Mouse (Mus musculus): ENCODE results near the gene Dlgap4. TPM values are rescaled to one million over a fixed set of nuclear protein-coding genes. Genes with fewer than 3 reads are reported as not detected.

Gene Dlgap4
- polyA plus RNA-seq, 1 experiment = 205 TPM

GRCm38 (mm10) chr2:156648042-156648441 is 34.5 kb downstream of the Dlgap4 start:
- Histone ChIP-seq H3K4me3 (ENCODE audit: insufficient read depth, low read length) (no peak overlapping the region), H3K27ac (ENCODE audit: insufficient read depth, low read length) (no peak overlapping the region), H3K4me1 (ENCODE audit: control insufficient read depth, insufficient read depth, low read length) (peaks cover 27% of the 10 kb centered on the region)
- TF ChIP-seq CTCF (IDR thresholded peaks at IDR 0.05; ENCODE audit: extremely low read depth, insufficient read depth, low read length) (no peak), POLR2A (IDR thresholded peaks at IDR 0.05; ENCODE audit: extremely low read depth, insufficient read depth, low read length) (no peak)

- H3K27ac ChIP-seq (ENCODE audit: insufficient read depth, low read length) = no peak overlapping the region
- H3K4me3 ChIP-seq (ENCODE audit: insufficient read depth, low read length) = no peak overlapping the region
- TF ChIP-seq CTCF (IDR thresholded peaks at IDR 0.05; ENCODE audit: extremely low read depth, insufficient read depth, low read length) (no peak), POLR2A (IDR thresholded peaks at IDR 0.05; ENCODE audit: extremely low read depth, insufficient read depth, low read length) (no peak)
- H3K4me1 ChIP-seq (ENCODE audit: control insufficient read depth, insufficient read depth, low read length) = peaks cover 30% of the 10 kb centered on the region
These were observed 35.9 kb downstream of the Dlgap4 start for GRCm38 (mm10) chr2:156649450-156649849.

GRCm38 (mm10) chr2:156651019-156651418 is 37.5 kb downstream of the Dlgap4 start:
- H3K4me3 ChIP-seq (ENCODE audit: insufficient read depth, low read length) = no peak overlapping the region
- TF ChIP-seq CTCF (IDR thresholded peaks at IDR 0.05; ENCODE audit: extremely low read depth, insufficient read depth, low read length) (no peak), POLR2A (IDR thresholded peaks at IDR 0.05; ENCODE audit: extremely low read depth, insufficient read depth, low read length) (no peak)
- H3K4me1 ChIP-seq (ENCODE audit: control insufficient read depth, insufficient read depth, low read length) = peaks cover 31% of the 10 kb centered on the region
- H3K27ac ChIP-seq (ENCODE audit: insufficient read depth, low read length) = no peak overlapping the region

GRCm38 (mm10) chr2:156652841-156653240 is 39.3 kb downstream of the Dlgap4 start:
- H3K4me1 ChIP-seq (ENCODE audit: control insufficient read depth, insufficient read depth, low read length) = peaks cover 28% of the 10 kb centered on the region
- no peak overlapping the region for H3K4me3 ChIP-seq (ENCODE audit: insufficient read depth, low read length)
- no peak for TF ChIP-seq CTCF (IDR thresholded peaks at IDR 0.05; ENCODE audit: extremely low read depth, insufficient read depth, low read length)
- TF ChIP-seq POLR2A (IDR thresholded peaks at IDR 0.05; ENCODE audit: extremely low read depth, insufficient read depth, low read length) = no peak
- 0 out of 2 replicates have a peak overlapping the region, but pooled peaks have one; percentile 6 for H3K27ac ChIP-seq (ENCODE audit: insufficient read depth, low read length)

GRCm38 (mm10) chr2:156654148-156654547 is 40.6 kb downstream of the Dlgap4 start:
- TF ChIP-seq POLR2A (IDR thresholded peaks at IDR 0.05; ENCODE audit: extremely low read depth, insufficient read depth, low read length) (no peak), CTCF (IDR thresholded peaks at IDR 0.05; ENCODE audit: extremely low read depth, insufficient read depth, low read length) (no peak)

GRCm38 (mm10) chr2:156655626-156656025 is 42.1 kb downstream of the Dlgap4 start:
- no peak overlapping the region for H3K27ac ChIP-seq (ENCODE audit: insufficient read depth, low read length)
- H3K4me1 ChIP-seq (ENCODE audit: control insufficient read depth, insufficient read depth, low read length) = peaks cover 32% of the 10 kb centered on the region
- 0 out of 2 replicates have a peak, but pooled peaks have one; percentile 10 for TF ChIP-seq CTCF (IDR thresholded peaks at IDR 0.05; ENCODE audit: extremely low read depth, insufficient read depth, low read length)
- no peak for TF ChIP-seq POLR2A (IDR thresholded peaks at IDR 0.05; ENCODE audit: extremely low read depth, insufficient read depth, low read length)
- H3K4me3 ChIP-seq (ENCODE audit: insufficient read depth, low read length) = no peak overlapping the region

More at GRCm38 (mm10) chr2:156654148-156654547, 40.6 kb downstream of the Dlgap4 start:
- Histone ChIP-seq H3K4me1 (ENCODE audit: control insufficient read depth, insufficient read depth, low read length) (peaks cover 32% of the 10 kb centered on the region), H3K4me3 (ENCODE audit: insufficient read depth, low read length) (no peak overlapping the region), H3K27ac (ENCODE audit: insufficient read depth, low read length) (peak overlapping the region; percentile 77)

- TF ChIP-seq POLR2A (IDR thresholded peaks at IDR 0.05; ENCODE audit: extremely low read depth, insufficient read depth, low read length) (no peak), CTCF (IDR thresholded peaks at IDR 0.05; ENCODE audit: extremely low read depth, insufficient read depth, low read length) (no peak)
- peaks cover 31% of the 10 kb centered on the region for H3K4me1 ChIP-seq (ENCODE audit: control insufficient read depth, insufficient read depth, low read length)
- H3K27ac ChIP-seq (ENCODE audit: insufficient read depth, low read length) = no peak overlapping the region
- H3K4me3 ChIP-seq (ENCODE audit: insufficient read depth, low read length) = no peak overlapping the region
These were observed 44.0 kb downstream of the Dlgap4 start for GRCm38 (mm10) chr2:156657522-156657921.

- TF ChIP-seq POLR2A (IDR thresholded peaks at IDR 0.05; ENCODE audit: extremely low read depth, insufficient read depth, low read length) (no peak), CTCF (IDR thresholded peaks at IDR 0.05; ENCODE audit: extremely low read depth, insufficient read depth, low read length) (no peak)
- Histone ChIP-seq H3K27ac (ENCODE audit: insufficient read depth, low read length) (no peak overlapping the region), H3K4me1 (ENCODE audit: control insufficient read depth, insufficient read depth, low read length) (peaks cover 30% of the 10 kb centered on the region), H3K4me3 (ENCODE audit: insufficient read depth, low read length) (no peak overlapping the region)
These were observed 44.7 kb downstream of the Dlgap4 start for GRCm38 (mm10) chr2:156658221-156658620.

- no peak for TF ChIP-seq POLR2A (IDR thresholded peaks at IDR 0.05; ENCODE audit: extremely low read depth, insufficient read depth, low read length)
- peak; percentile 51 for TF ChIP-seq CTCF (IDR thresholded peaks at IDR 0.05; ENCODE audit: extremely low read depth, insufficient read depth, low read length)
- Histone ChIP-seq H3K4me3 (ENCODE audit: insufficient read depth, low read length) (no peak overlapping the region), H3K4me1 (ENCODE audit: control insufficient read depth, insufficient read depth, low read length) (peaks cover 28% of the 10 kb centered on the region), H3K27ac (ENCODE audit: insufficient read depth, low read length) (no peak overlapping the region)
These were observed 45.2 kb downstream of the Dlgap4 start for GRCm38 (mm10) chr2:156658751-156659150.

- H3K4me3 ChIP-seq (ENCODE audit: insufficient read depth, low read length) = no peak overlapping the region
- TF ChIP-seq POLR2A (IDR thresholded peaks at IDR 0.05; ENCODE audit: extremely low read depth, insufficient read depth, low read length) = no peak
- TF ChIP-seq CTCF (IDR thresholded peaks at IDR 0.05; ENCODE audit: extremely low read depth, insufficient read depth, low read length) = no peak
- H3K27ac ChIP-seq (ENCODE audit: insufficient read depth, low read length) = no peak overlapping the region
- peaks cover 30% of the 10 kb centered on the region for H3K4me1 ChIP-seq (ENCODE audit: control insufficient read depth, insufficient read depth, low read length)
These were observed 46.5 kb downstream of the Dlgap4 start for GRCm38 (mm10) chr2:156659981-156660380.
